12 mouse cellular contexts compared by ENCODE assay signal in the genomic region with DNA sequence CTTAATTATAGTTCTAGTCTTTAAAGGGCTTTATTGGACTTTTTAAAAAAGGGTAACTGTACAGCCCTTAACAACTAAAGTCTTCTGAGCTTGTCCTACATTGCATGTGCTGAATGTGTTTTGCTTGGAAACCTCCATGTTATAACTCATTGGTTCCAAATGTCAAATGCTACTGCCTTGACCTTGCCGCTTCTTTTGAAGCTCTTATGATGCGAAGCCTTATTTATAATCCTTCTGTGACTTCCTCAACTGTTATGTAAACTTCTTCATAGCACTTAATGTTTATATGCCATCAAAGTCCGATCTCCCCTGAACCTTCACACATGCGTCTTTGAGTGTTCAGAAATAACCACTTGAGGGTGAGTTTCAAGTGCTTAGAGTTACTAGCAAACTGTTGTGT.
"Had no signal": no experiment of that assay in that cellular context is flagged by ENCODE, and none has a peak within 500 bp of the region (broad histone marks: within the 10 kb centered on the region; RNA-seq: fewer than 3 reads in every experiment).

No protein-coding gene starts in this region.

- DNase-seq: liver; liver, embryonic 13.5 days; liver, postnatal 0 days; lung, postnatal 36 days; right cerebral cortex, postnatal 14 days; thymus, adult 2 months; thymus, postnatal 25 days had no signal

- H3K27ac ChIP-seq: layer of hippocampus, adult 2 months; limb, embryonic 12.5 days; liver, embryonic 13.5 days; midbrain, embryonic 13.5 days; stomach, embryonic 15.5 days had no signal

- H3K4me2 ChIP-seq: kidney, embryonic 15.5 days; limb, embryonic 12.5 days; liver, embryonic 13.5 days; midbrain, embryonic 13.5 days; stomach, embryonic 15.5 days had no signal

- H3K36me3 ChIP-seq: kidney, embryonic 15.5 days; limb, embryonic 12.5 days; liver, embryonic 13.5 days; midbrain, embryonic 13.5 days; stomach, embryonic 15.5 days had no signal

- H3K27me3 ChIP-seq: kidney, embryonic 15.5 days; limb, embryonic 12.5 days; liver, embryonic 13.5 days; midbrain, embryonic 13.5 days; stomach, embryonic 15.5 days had no signal

- H3K9ac ChIP-seq: kidney, embryonic 15.5 days; limb, embryonic 12.5 days; liver, embryonic 13.5 days; liver, postnatal 0 days; midbrain, embryonic 13.5 days; stomach, embryonic 15.5 days had no signal

- ATAC-seq: liver, postnatal 0 days; midbrain, embryonic 13.5 days had no signal

- H3K4me3 ChIP-seq: kidney, embryonic 15.5 days; layer of hippocampus, adult 2 months; limb, embryonic 12.5 days; liver, embryonic 13.5 days; midbrain, embryonic 13.5 days; stomach, embryonic 15.5 days had no signal

- H3K9me3 ChIP-seq: kidney, embryonic 15.5 days; limb, embryonic 12.5 days; liver, embryonic 13.5 days; midbrain, embryonic 13.5 days; stomach, embryonic 15.5 days had no signal

- H3K4me1 ChIP-seq: limb, embryonic 12.5 days; liver, embryonic 13.5 days; stomach, embryonic 15.5 days had no signal
